Mouse (Mus musculus) embryo, embryonic 10.5 days (tissue): ENCODE data around the gene 7420426K07Rik.

Experiments
- DNase-seq: peaks from one replicate; pipeline ENCODE4 v3.0.0-alpha.2; 2015; ENCODE audit warnings: low spot score

7420426K07Rik gene

GRCm38 (mm10) chr9:98902819-98903218 lies at the start of gene 7420426K07Rik:
7420426K07Rik (plus strand) TSS chr9:98903119.
- DNase-seq: no peak

GRCm38 (mm10) chr9:98856210-98856609 lies 46.7 kb upstream of the 7420426K07Rik start, which contains the start of gene Prr23a2:
Prr23a2 (plus strand) TSS chr9:98856494.
- DNase-seq: no peak

GRCm38 (mm10) chr9:98863463-98863862 lies 39.5 kb upstream of the 7420426K07Rik start:
- DNase-seq: peak; percentile 34

- peak; percentile 6 for DNase-seq
These were observed 38.3 kb upstream of the 7420426K07Rik start, which contains the start of gene Prr23a3 for GRCm38 (mm10) chr9:98864571-98864970. Prr23a3 (plus strand) TSS chr9:98864767.

GRCm38 (mm10) chr9:98901486-98901885 lies 1.4 kb upstream of the 7420426K07Rik start:
- DNase-seq: no peak

GRCm38 (mm10) chr9:98920629-98921523 lies 18.0 kb downstream of the 7420426K07Rik start:
- DNase-seq: no peak

GRCm38 (mm10) chr9:98923119-98923518 lies 20.2 kb downstream of the 7420426K07Rik start:
- DNase-seq: no peak

- DNase-seq: no peak
These were observed 21.3 kb downstream of the 7420426K07Rik start for GRCm38 (mm10) chr9:98924183-98924582.

- DNase-seq: peak; percentile 19
These were observed 26.6 kb downstream of the 7420426K07Rik start for GRCm38 (mm10) chr9:98929496-98929895.

- DNase-seq: peak; percentile 29
These were observed 30.0 kb downstream of the 7420426K07Rik start for GRCm38 (mm10) chr9:98932931-98933330.

GRCm38 (mm10) chr9:98935190-98935909 lies 32.4 kb downstream of the 7420426K07Rik start:
- DNase-seq: no peak

- peak; percentile 58 for DNase-seq
These were observed 36.4 kb downstream of the 7420426K07Rik start for GRCm38 (mm10) chr9:98939290-98939689.

- DNase-seq: peak; percentile 51
These were observed 49.5 kb downstream of the 7420426K07Rik start for GRCm38 (mm10) chr9:98952171-98953050.

- peak; percentile 34 for DNase-seq
These were observed 50.4 kb downstream of the 7420426K07Rik start for GRCm38 (mm10) chr9:98953291-98953690.

- peak; percentile 24 for DNase-seq
These were observed 50.9 kb downstream of the 7420426K07Rik start for GRCm38 (mm10) chr9:98953830-98954229.
